Mouse (Mus musculus): ENCODE measurements at regions not wholly inside any gene's neighbourhood (a gene's known extent, or its start where the extent isn't known, plus 50 kb on each side); places are given as distances from the start of the nearest gene placed in this dataset.

GRCm38 (mm10) chr3:70097813-70098212 lies 90.4 kb downstream of the Otol1 start:
- DNase-seq (ENCODE audit: low spot score), result no peak

- DNase-seq (ENCODE audit: low spot score), result no peak
Observed at GRCm38 (mm10) chr3:70102091-70102490, 94.7 kb downstream of the Otol1 start.

GRCm38 (mm10) chr3:70102593-70103213 lies 95.3 kb downstream of the Otol1 start:
- peak; percentile 41 for DNase-seq (ENCODE audit: low spot score)

- DNase-seq (ENCODE audit: low spot score), result peak; percentile 85
Observed at GRCm38 (mm10) chr3:70103983-70104827, 96.8 kb downstream of the Otol1 start.

- peak; percentile 62 for DNase-seq (ENCODE audit: low spot score)
Observed at GRCm38 (mm10) chr3:70104828-70105399, 97.5 kb downstream of the Otol1 start.

- DNase-seq (ENCODE audit: low spot score), result no peak
Observed at GRCm38 (mm10) chr3:70105561-70105960, 98.1 kb downstream of the Otol1 start.

- no peak for DNase-seq (ENCODE audit: low spot score)
Observed at GRCm38 (mm10) chr3:70106141-70106540, 98.7 kb downstream of the Otol1 start.

GRCm38 (mm10) chr3:70126212-70126611 lies 118.8 kb downstream of the Otol1 start:
- no peak for DNase-seq (ENCODE audit: low spot score)

GRCm38 (mm10) chr3:70130241-70131029 lies 123.0 kb downstream of the Otol1 start:
- DNase-seq (ENCODE audit: low spot score), result no peak

- DNase-seq (ENCODE audit: low spot score), result no peak
Observed at GRCm38 (mm10) chr3:70134963-70135362, 127.5 kb downstream of the Otol1 start.

GRCm38 (mm10) chr3:70138488-70138887 lies 131.1 kb downstream of the Otol1 start:
- no peak for DNase-seq (ENCODE audit: low spot score)

GRCm38 (mm10) chr3:70138926-70139325 lies 131.5 kb downstream of the Otol1 start:
- no peak for DNase-seq (ENCODE audit: low spot score)

- DNase-seq (ENCODE audit: low spot score), result no peak
Observed at GRCm38 (mm10) chr3:70145728-70146127, 138.3 kb downstream of the Otol1 start.

- no peak for DNase-seq (ENCODE audit: low spot score)
Observed at GRCm38 (mm10) chr3:70151156-70151555, 143.7 kb downstream of the Otol1 start.

GRCm38 (mm10) chr3:70160043-70160442 lies 152.6 kb downstream of the Otol1 start:
- DNase-seq (ENCODE audit: low spot score), result no peak

- DNase-seq (ENCODE audit: low spot score), result no peak
Observed at GRCm38 (mm10) chr3:70171667-70172066, 164.3 kb downstream of the Otol1 start.

- no peak for DNase-seq (ENCODE audit: low spot score)
Observed at GRCm38 (mm10) chr3:70176391-70176790, 169.0 kb downstream of the Otol1 start.

GRCm38 (mm10) chr3:70181611-70182010 lies 174.2 kb downstream of the Otol1 start:
- DNase-seq (ENCODE audit: low spot score), result no peak

- DNase-seq (ENCODE audit: low spot score), result no peak
Observed at GRCm38 (mm10) chr3:70190741-70191140, 183.3 kb downstream of the Otol1 start.

- no peak for DNase-seq (ENCODE audit: low spot score)
Observed at GRCm38 (mm10) chr3:70196671-70197070, 189.3 kb downstream of the Otol1 start.

- no peak for DNase-seq (ENCODE audit: low spot score)
Observed at GRCm38 (mm10) chr3:70198890-70199289, 191.5 kb downstream of the Otol1 start.

GRCm38 (mm10) chr3:70201334-70201943 lies 194.0 kb downstream of the Otol1 start:
- DNase-seq (ENCODE audit: low spot score), result no peak

All from testis, postnatal 10 days (tissue).